Mouse (Mus musculus) thymus, adult 2 months (tissue): Measurements from ENCODE around the gene Fbxo6. TPM values are rescaled to one million over a fixed set of nuclear protein-coding genes. Genes with fewer than 3 reads are reported as not detected.

Experiments used
- DNase-seq: peaks from one replicate; pipeline ENCODE4 v3.0.0; 2021
- H3K27ac ChIP-seq: fragments of 200-500 bp; 2 replicates; pipeline ENCODE4 v1.5.1; 2012; ENCODE audit warnings: low read length, control low read depth; ENCODE audit not compliant: control insufficient read depth, insufficient read depth
- H3K27me3 ChIP-seq: fragments of 200-500 bp; 2 replicates; pipeline ENCODE4 v1.6.1; 2012; ENCODE audit warnings: mild to moderate bottlenecking, low read length, moderate library complexity, mixed read lengths; ENCODE audit not compliant: control insufficient read depth, insufficient read depth
- H3K36me3 ChIP-seq: fragments of 200-500 bp; 2 replicates; pipeline ENCODE4 v1.6.1; 2012; ENCODE audit warnings: mild to moderate bottlenecking, low read length, moderate library complexity; ENCODE audit not compliant: control insufficient read depth, insufficient read depth
- H3K4me1 ChIP-seq: fragments of 200-500 bp; replicated peaks from 2 replicates; pipeline ENCODE4 v1.6.1; 2012; ENCODE audit warnings: low read length; ENCODE audit not compliant: control insufficient read depth, insufficient read depth
- H3K4me3 ChIP-seq: fragments of 200-500 bp; 2 replicates; pipeline ENCODE4 v1.5.1; 2012; ENCODE audit warnings: mild to moderate bottlenecking, low read length, control low read depth, moderate library complexity; ENCODE audit not compliant: control insufficient read depth, insufficient read depth
- CTCF ChIP-seq: fragments of 200-500 bp; IDR thresholded peaks from 2 replicates; pipeline ENCODE4 v1.5.1; 2012; ENCODE audit warnings: mild to moderate bottlenecking, control low read depth, low read length, moderate library complexity, borderline replicate concordance; ENCODE audit not compliant: control insufficient read depth, poor library complexity, insufficient read depth; ENCODE audit errors: extremely low read depth
- POLR2A ChIP-seq: fragments of 200-500 bp; IDR thresholded peaks from 2 replicates; pipeline ENCODE4 v1.6.1; 2012; ENCODE audit warnings: mild to moderate bottlenecking, low read length, control low read depth, moderate library complexity; ENCODE audit not compliant: control insufficient read depth, poor library complexity, insufficient read depth; ENCODE audit errors: extremely low read depth
- WGBS: fragments of 180-500 bp; shearing (Covaris S2); methylation state at CpG from one replicate; pipeline ENCODE4 v1.1.7; 2018; 5-methylcytosine and 5-hydroxymethylcytosine counted together
- polyA plus RNA-seq: library from polyadenylated mRNA; depleted of rRNA; stranded (reverse); fragments of >200 nt; gene quantifications from 2 replicates; pipeline ENCODE4 v1.2.3, GENCODE M21; 2012

Fbxo6 gene
- polyA plus RNA-seq, 1 experiment, result 50.9 TPM

- no peaks in the 10 kb centered on the region for H3K36me3 ChIP-seq
- peaks cover 15% of the 10 kb centered on the region for H3K27me3 ChIP-seq
- no peaks in the 10 kb centered on the region for H3K4me1 ChIP-seq
- H3K4me3 ChIP-seq, result no peak overlapping the region
- TF ChIP-seq POLR2A (no peak), CTCF (no peak)
- no peak overlapping the region for H3K27ac ChIP-seq
- 71% methylated on average over 3 of the region's 3 CpGs for WGBS
- DNase-seq, result no peak
These were observed 19.3 kb upstream of the Fbxo6 start for GRCm38 (mm10) chr4:148171261-148171660.

GRCm38 (mm10) chr4:148170842-148171241, 18.9 kb upstream of the Fbxo6 start:
- TF ChIP-seq POLR2A (no peak), CTCF (peak; percentile 77; the same call in 1 of the 2 replicates)
- DNase-seq, result no peak
- no peak overlapping the region for H3K27ac ChIP-seq
- no peaks in the 10 kb centered on the region for H3K36me3 ChIP-seq
- WGBS, result 4% methylated on average over 2 of the region's 2 CpGs
- H3K4me1 ChIP-seq, result no peaks in the 10 kb centered on the region
- H3K27me3 ChIP-seq, result peaks cover 15% of the 10 kb centered on the region
- H3K4me3 ChIP-seq, result no peak overlapping the region

- no peak for DNase-seq
- no peak overlapping the region for H3K4me3 ChIP-seq
- peaks cover 18% of the 10 kb centered on the region for H3K27me3 ChIP-seq
- TF ChIP-seq CTCF, result 0 out of 2 replicates have a peak, but pooled peaks have one; percentile 6
- TF ChIP-seq POLR2A, result no peak
- 17% methylated on average over 15 of the region's 15 CpGs for WGBS
- H3K27ac ChIP-seq, result no peak overlapping the region
- H3K4me1 ChIP-seq, result no peaks in the 10 kb centered on the region
- H3K36me3 ChIP-seq, result no peaks in the 10 kb centered on the region
These were observed 17.6 kb upstream of the Fbxo6 start for GRCm38 (mm10) chr4:148169586-148169985.

GRCm38 (mm10) chr4:148168287-148168686, 16.3 kb upstream of the Fbxo6 start:
- 16% methylated on average over 7 of the region's 7 CpGs for WGBS
- H3K27ac ChIP-seq, result no peak overlapping the region
- peak; percentile 67 for DNase-seq
- no peaks in the 10 kb centered on the region for H3K36me3 ChIP-seq
- TF ChIP-seq CTCF (peak; percentile 73; the same call in 1 of the 2 replicates), POLR2A (no peak)
- H3K27me3 ChIP-seq, result peaks cover 16% of the 10 kb centered on the region; the same call in 1 of the 2 replicates
- no peaks in the 10 kb centered on the region for H3K4me1 ChIP-seq
- no peak overlapping the region for H3K4me3 ChIP-seq

GRCm38 (mm10) chr4:148166986-148167385, 15.0 kb upstream of the Fbxo6 start:
- 11% methylated on average over 4 of the region's 4 CpGs for WGBS
- no peak overlapping the region for H3K27ac ChIP-seq
- H3K36me3 ChIP-seq, result no peaks in the 10 kb centered on the region
- H3K27me3 ChIP-seq, result peaks cover 12% of the 10 kb centered on the region; the same call in 1 of the 2 replicates
- H3K4me1 ChIP-seq, result no peaks in the 10 kb centered on the region
- TF ChIP-seq CTCF (peak; percentile 73; the same call in 1 of the 2 replicates), POLR2A (no peak)
- H3K4me3 ChIP-seq, result no peak overlapping the region
- DNase-seq, result peak; percentile 69

GRCm38 (mm10) chr4:148166431-148166830, 14.5 kb upstream of the Fbxo6 start:
- TF ChIP-seq POLR2A (no peak), CTCF (no peak)
- H3K27ac ChIP-seq, result no peak overlapping the region
- 29% methylated on average over 10 of the region's 10 CpGs for WGBS
- H3K36me3 ChIP-seq, result no peaks in the 10 kb centered on the region
- no peak for DNase-seq
- no peaks in the 10 kb centered on the region for H3K4me1 ChIP-seq
- no peak overlapping the region for H3K4me3 ChIP-seq
- H3K27me3 ChIP-seq, result peaks cover 12% of the 10 kb centered on the region; the same call in 1 of the 2 replicates

GRCm38 (mm10) chr4:148165551-148165950, 13.6 kb upstream of the Fbxo6 start:
- Histone ChIP-seq H3K27me3 (peaks cover 18% of the 10 kb centered on the region; the same call in 1 of the 2 replicates), H3K4me1 (peaks cover 4% of the 10 kb centered on the region), H3K36me3 (no peaks in the 10 kb centered on the region), H3K27ac (no peak overlapping the region), H3K4me3 (no peak overlapping the region)
- TF ChIP-seq POLR2A, result no peak
- TF ChIP-seq CTCF, result no peak
- DNase-seq, result no peak
- 17% methylated on average over 17 of the region's 17 CpGs for WGBS
